34 mouse cellular contexts compared by ENCODE assay signal in the genomic region with DNA sequence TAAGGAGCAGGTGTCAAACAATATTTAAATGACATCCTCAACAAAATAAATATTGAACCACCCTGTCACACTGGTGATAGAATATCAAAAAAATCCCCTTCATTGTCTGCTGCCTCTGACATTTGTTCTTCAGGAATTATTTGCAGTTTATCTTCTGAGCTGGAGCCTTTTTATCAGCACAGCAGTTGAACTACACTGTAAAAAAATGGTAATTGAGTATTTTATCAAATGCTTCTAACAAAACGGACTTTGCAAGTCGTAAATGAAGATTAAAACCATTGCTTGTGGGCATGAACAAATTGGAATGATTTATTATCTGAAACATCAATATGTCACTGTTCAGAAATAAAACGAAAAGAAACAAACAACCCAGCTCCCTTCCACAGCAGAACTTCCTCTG.
"Had no signal": no experiment of that assay in that cellular context is flagged by ENCODE, and none has a peak within 500 bp of the region (broad histone marks: within the 10 kb centered on the region; RNA-seq: fewer than 3 reads in every experiment).

No protein-coding gene starts in this region.

- H3K4me1 ChIP-seq: heart, embryonic 10.5 days; heart, embryonic 12.5 days; heart, embryonic 13.5 days; heart, embryonic 15.5 days; hindbrain, embryonic 10.5 days; hindbrain, embryonic 12.5 days; hindbrain, embryonic 15.5 days; intestine, embryonic 15.5 days; kidney, embryonic 15.5 days had no signal

- H3K4me2 ChIP-seq: heart, embryonic 11.5 days; heart, embryonic 12.5 days; heart, embryonic 13.5 days; heart, embryonic 15.5 days; hindbrain, embryonic 12.5 days; hindbrain, embryonic 14.5 days; hindbrain, embryonic 15.5 days; intestine, embryonic 15.5 days; kidney, embryonic 15.5 days had no signal

- H3K27ac ChIP-seq: heart, embryonic 10.5 days; heart, embryonic 13.5 days; heart, embryonic 15.5 days; hindbrain, embryonic 10.5 days; hindbrain, embryonic 12.5 days; hindbrain, embryonic 14.5 days; hindbrain, embryonic 15.5 days; hindbrain, postnatal 0 days; intestine, embryonic 15.5 days; kidney, embryonic 15.5 days; kidney, postnatal 0 days; layer of hippocampus, adult 2 months had no signal

- H3K27me3 ChIP-seq: heart, embryonic 12.5 days; heart, embryonic 13.5 days; heart, embryonic 15.5 days; hindbrain, embryonic 12.5 days; hindbrain, embryonic 15.5 days; intestine, embryonic 15.5 days; kidney, embryonic 15.5 days had no signal

- H3K4me3 ChIP-seq: heart, embryonic 10.5 days; heart, embryonic 12.5 days; heart, embryonic 13.5 days; heart, embryonic 15.5 days; hindbrain, embryonic 10.5 days; hindbrain, embryonic 12.5 days; hindbrain, embryonic 15.5 days; intestine, embryonic 15.5 days; kidney, embryonic 15.5 days; layer of hippocampus, adult 2 months had no signal

- H3K9ac ChIP-seq: heart, embryonic 12.5 days; heart, embryonic 13.5 days; heart, embryonic 15.5 days; hindbrain, embryonic 12.5 days; hindbrain, embryonic 14.5 days; hindbrain, embryonic 15.5 days; intestine, embryonic 15.5 days; kidney, embryonic 15.5 days had no signal

- DNase-seq: heart, postnatal 10 days; heart, postnatal 14 days; heart, postnatal 36 days; heart, postnatal 4 days; kidney, adult 11 months; kidney, adult 18-20 months; kidney, adult 2 months; kidney, adult 8-10 months; kidney, adult 9 months; kidney, postnatal 10 days; kidney, postnatal 14 days; kidney, postnatal 25 days; kidney, postnatal 36 days; kidney, postnatal 4 days; layer of hippocampus, adult 9-11 months; layer of hippocampus, postnatal 36 days had no signal

- ATAC-seq: hindbrain, embryonic 16.5 days; hindbrain, postnatal 0 days; inflammation-experienced regulatory T-cells, adult 6 months; intestine, embryonic 15.5 days; intestine, embryonic 16.5 days; intestine, postnatal 0 days had no signal

- H3K36me3 ChIP-seq: heart, embryonic 10.5 days; heart, embryonic 12.5 days; heart, embryonic 13.5 days; heart, embryonic 15.5 days; hindbrain, embryonic 10.5 days; hindbrain, embryonic 12.5 days; hindbrain, embryonic 15.5 days; intestine, embryonic 15.5 days; kidney, embryonic 15.5 days had no signal

- H3K9me3 ChIP-seq: heart, embryonic 10.5 days; heart, embryonic 12.5 days; heart, embryonic 13.5 days; heart, embryonic 15.5 days; hindbrain, embryonic 10.5 days; hindbrain, embryonic 12.5 days; hindbrain, embryonic 15.5 days; intestine, embryonic 15.5 days; kidney, embryonic 15.5 days had no signal
